Mouse (Mus musculus) CH12.LX (cell line): ENCODE measurements at regions not wholly inside any gene's neighbourhood (a gene's known extent, or its start where the extent isn't known, plus 50 kb on each side); places are given as distances from the start of the nearest gene placed in this dataset.

Source experiments
- DNase-seq: peaks from one replicate; pipeline ENCODE4 v3.0.0-alpha.2; 2013; ENCODE audit errors: extremely low read depth
- H3K27ac ChIP-seq: 2 replicates; pipeline ENCODE4 v1.5.1; 2012; ENCODE audit warnings: low read depth, mild to moderate bottlenecking, control low read depth, moderate library complexity; ENCODE audit not compliant: insufficient read depth
- H3K27me3 ChIP-seq: replicated peaks from 2 replicates; pipeline ENCODE3; 2012; ENCODE audit warnings: inconsistent platforms
- H3K36me3 ChIP-seq, 2 experiments: replicated peaks in 1 of 2; 2 replicates each; pipeline versions ENCODE3 to v1.6.1; 2012; ENCODE audit warnings: inconsistent platforms in 1 of 2, low read length in 1 of 2, mild to moderate bottlenecking in 1 of 2, mixed read lengths in 1 of 2, moderate library complexity in 1 of 2; ENCODE audit not compliant: control insufficient read depth in 1 of 2, insufficient read depth in 1 of 2
- H3K4me1 ChIP-seq, 2 experiments: 2 replicates each; pipeline ENCODE4 v1.6.1; 2012; ENCODE audit warnings: inconsistent platforms in 1 of 2, moderate library complexity in 1 of 2; ENCODE audit not compliant: insufficient read depth in 2 of 2, control insufficient read depth in 1 of 2
- H3K4me2 ChIP-seq: 2 replicates; pipeline ENCODE4 v1.6.1; 2012; ENCODE audit warnings: low read depth, mild to moderate bottlenecking, control low read depth; ENCODE audit not compliant: poor library complexity, insufficient read depth, severe bottlenecking
- H3K4me3 ChIP-seq, 3 experiments: fragments of 150-350 bp in 1 of 3; sonication (generic) in 1 of 3; replicated peaks in 1 of 3; 2 replicates each; pipeline versions ENCODE3 to v1.5.1; 2011 to 2012; ENCODE audit warnings: low read depth in 2 of 3, low read length in 2 of 3, mild to moderate bottlenecking in 2 of 3, moderate library complexity in 2 of 3, control low read depth in 1 of 3, improper control_type of control experiment in 1 of 3, inconsistent platforms in 1 of 3, mixed read lengths in 1 of 3; ENCODE audit not compliant: poor library complexity in 1 of 3
- H3K79me2 ChIP-seq: replicated peaks from 2 replicates; pipeline ENCODE4 v1.6.1; 2012; ENCODE audit warnings: mild to moderate bottlenecking, moderate library complexity; ENCODE audit not compliant: control insufficient read depth, poor library complexity, insufficient read depth, severe bottlenecking; ENCODE audit errors: extremely low read depth
- H3K9ac ChIP-seq: 2 replicates; pipeline ENCODE4 v1.6.1; 2012; ENCODE audit warnings: low read depth, mild to moderate bottlenecking, control low read depth, moderate library complexity; ENCODE audit not compliant: insufficient read depth
- H3K9me3 ChIP-seq: replicated peaks from 2 replicates; pipeline ENCODE3; 2012; ENCODE audit warnings: low read length, inconsistent platforms, mixed read lengths
- BHLHE40 ChIP-seq: IDR thresholded peaks from 2 replicates; pipeline ENCODE4 v1.6.1; 2011; ENCODE audit warnings: mild to moderate bottlenecking, low read depth, low read length, improper control_type of control experiment
- EP300 ChIP-seq: IDR thresholded peaks from 2 replicates; pipeline ENCODE4 v1.6.1; 2011; ENCODE audit warnings: low read length, improper control_type of control experiment
- GABPA ChIP-seq: IDR thresholded peaks from 2 replicates; pipeline ENCODE4 v1.6.1; 2012; ENCODE audit warnings: low read depth, low read length, improper control_type of control experiment, inconsistent platforms; ENCODE audit not compliant: insufficient replicate concordance
- HCFC1 ChIP-seq: IDR thresholded peaks from 2 replicates; pipeline ENCODE4 v1.6.1; 2012; ENCODE audit warnings: low read depth, mild to moderate bottlenecking, inconsistent platforms, low read length, improper control_type of control experiment
- IRF4 ChIP-seq: IDR thresholded peaks from 2 replicates; pipeline ENCODE4 v1.6.1; 2014; ENCODE audit warnings: low read depth, mild to moderate bottlenecking, inconsistent platforms, low read length, improper control_type of control experiment
- MEF2A ChIP-seq: IDR thresholded peaks from 2 replicates; pipeline ENCODE4 v1.6.1; 2014; ENCODE audit warnings: low read depth, mild to moderate bottlenecking, inconsistent platforms, low read length, improper control_type of control experiment, borderline replicate concordance
- MXI1 ChIP-seq: IDR thresholded peaks from 2 replicates; pipeline ENCODE4 v1.6.1; 2011; ENCODE audit warnings: mild to moderate bottlenecking, low read depth, low read length, improper control_type of control experiment
- MYC ChIP-seq: IDR thresholded peaks from 2 replicates; pipeline ENCODE4 v1.6.1; 2011; ENCODE audit warnings: low read depth, mild to moderate bottlenecking, improper control_type of control experiment, low read length
- NELFE ChIP-seq: IDR thresholded peaks from 2 replicates; pipeline ENCODE4 v1.6.1; 2011; ENCODE audit warnings: low read depth, low read length, improper control_type of control experiment
- NRF1 ChIP-seq: IDR thresholded peaks from 2 replicates; pipeline ENCODE4 v1.6.1; 2014; ENCODE audit warnings: low read depth, mild to moderate bottlenecking, inconsistent platforms, low read length, improper control_type of control experiment, moderate library complexity
- POLR2A ChIP-seq: IDR thresholded peaks from 2 replicates; pipeline ENCODE4 v1.6.1; 2011; ENCODE audit warnings: low read depth, mild to moderate bottlenecking, improper control_type of control experiment, low read length
- POLR2AphosphoS2 ChIP-seq: IDR thresholded peaks from 2 replicates; pipeline ENCODE4 v1.6.1; 2011; ENCODE audit warnings: low read depth, low read length, improper control_type of control experiment
- RCOR1 ChIP-seq: conservative IDR thresholded peaks from 2 replicates; pipeline ENCODE4 v1.6.1; 2012; ENCODE audit warnings: low read depth, mild to moderate bottlenecking, inconsistent platforms, low read length, improper control_type of control experiment
- TBP ChIP-seq: conservative IDR thresholded peaks from 2 replicates; pipeline ENCODE4 v1.6.1; 2011; ENCODE audit warnings: low read depth, low read length, improper control_type of control experiment
- TCF12 ChIP-seq: IDR thresholded peaks from 2 replicates; pipeline ENCODE4 v1.6.1; 2014; ENCODE audit warnings: low read depth, mild to moderate bottlenecking, inconsistent platforms, low read length, improper control_type of control experiment
- UBTF ChIP-seq: IDR thresholded peaks from 2 replicates; pipeline ENCODE4 v1.6.1; 2012; ENCODE audit warnings: low read depth, mild to moderate bottlenecking, inconsistent platforms, low read length, improper control_type of control experiment, moderate library complexity
- ZC3H11A ChIP-seq: IDR thresholded peaks from 2 replicates; pipeline ENCODE4 v1.6.1; 2012; ENCODE audit warnings: low read depth, mild to moderate bottlenecking, inconsistent platforms, low read length, improper control_type of control experiment
- dilution Hi-C: fragments of 300-500 bp; cut with MboI; formaldehyde crosslinking; loops from 2 replicates; pipeline ENCODE4 v1.14.3; 2020; ENCODE audit warnings: low sequenced_read_pairs; ENCODE audit not compliant: extremely low pct_unique_long_range_greater_than_20kb, extremely low pct_ligation_motif_present
- in situ Hi-C: fragments of 300-500 bp; cut with MboI; formaldehyde crosslinking; loops from 3 replicates; pipeline ENCODE4 v1.14.3; 2019; ENCODE audit warnings: low sequenced_read_pairs, low pct_ligation_motif_present, low pct_unique_long_range_greater_than_20kb, mixed read lengths

- no peak overlapping the region for H3K9ac ChIP-seq
- no peaks in the 10 kb centered on the region for H3K79me2 ChIP-seq
- dilution Hi-C loops (no loop called here), in situ Hi-C loops (loop anchor here (5.0 to 10.0 kb wide), 2 partner anchors 38 to 120 kb away; no protein-coding TSS in a partner anchor)
- H3K4me1 ChIP-seq: peaks cover 4 to 23% of the 10 kb centered on the region in 2 experiments
- H3K27ac ChIP-seq: no peak overlapping the region
- H3K36me3 ChIP-seq: no peaks in the 10 kb centered on the region
- no peaks in the 10 kb centered on the region for H3K9me3 ChIP-seq
- DNase-seq: no peak
- no peak overlapping the region for H3K4me2 ChIP-seq
- TF ChIP-seq MEF2A: no peak
- TF ChIP-seq HCFC1: no peak
- no peak for TF ChIP-seq GABPA
- no peak for TF ChIP-seq ZC3H11A
- no peak for TF ChIP-seq NRF1
- TF ChIP-seq MYC: no peak
- no peak for TF ChIP-seq IRF4
- TF ChIP-seq BHLHE40: no peak
- no peak overlapping the region for H3K4me3 ChIP-seq
- no peaks in the 10 kb centered on the region for H3K27me3 ChIP-seq
These were observed 87.0 kb upstream of the C1qtnf3 start for GRCm38 (mm10) chr15:10865109-10865508.

- Histone ChIP-seq H3K27me3 (no peaks in the 10 kb centered on the region), H3K9ac (no peak overlapping the region), H3K36me3 (no peaks in the 10 kb centered on the region), H3K79me2 (no peaks in the 10 kb centered on the region), H3K4me1 (peaks cover 4 to 23% of the 10 kb centered on the region in 2 experiments), H3K27ac (no peak overlapping the region), H3K4me3 (no peak overlapping the region), H3K9me3 (no peaks in the 10 kb centered on the region), H3K4me2 (no peak overlapping the region)
- no peak for TF ChIP-seq RCOR1
- no peak for TF ChIP-seq TBP
- no peak for TF ChIP-seq POLR2AphosphoS2
- no peak for TF ChIP-seq GABPA
- no peak for TF ChIP-seq MXI1
- no peak for TF ChIP-seq NELFE
- no peak for TF ChIP-seq NRF1
- no peak for TF ChIP-seq POLR2A
- no peak for TF ChIP-seq UBTF
- no peak for TF ChIP-seq EP300
- TF ChIP-seq TCF12: no peak
- in situ Hi-C loops: loop anchor here (5.0 to 10.0 kb wide), 2 partner anchors 39 to 122 kb away; no protein-coding TSS in a partner anchor
- dilution Hi-C loops: no loop called here
- no peak for DNase-seq
These were observed 85.3 kb upstream of the C1qtnf3 start for GRCm38 (mm10) chr15:10866794-10867193.
